Comparison of ENCODE assay signal across 1 mouse cellular context in the genomic region with DNA sequence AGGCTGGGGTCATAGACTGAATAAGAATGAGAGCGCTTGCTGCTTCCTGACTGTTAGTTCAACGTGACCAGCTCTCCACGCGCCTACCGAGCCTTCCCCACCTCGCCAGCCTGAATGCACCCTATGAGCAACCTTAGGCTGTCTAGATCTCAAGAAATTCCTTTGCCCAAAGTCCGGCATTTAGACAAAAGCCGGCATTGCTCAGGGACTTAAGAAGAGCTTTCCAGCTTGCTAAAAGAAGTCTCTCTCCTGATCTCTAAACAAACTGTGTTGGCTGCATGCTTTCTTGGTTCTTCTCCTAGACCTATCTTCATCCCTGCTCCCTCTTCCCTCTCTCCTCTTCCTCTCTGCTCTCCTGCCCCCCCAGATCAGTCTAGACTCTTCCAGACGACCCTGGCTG.
TF ChIP-seq lines count a peak whose summit lies in the region.

No protein-coding gene starts in this region.

TF ChIP-seq in ES-E14, 5 proteins besides CTCF, POLR2A, EP300 and RAD21:
- no peak for TF ChIP-seq ZC3H11A (IDR thresholded peaks at IDR 0.05; ENCODE audit: borderline replicate concordance, low read depth, low read length)
- TF ChIP-seq HCFC1 (IDR thresholded peaks at IDR 0.05; ENCODE audit: borderline replicate concordance, insufficient read depth, low read length) = no peak
- TF ChIP-seq MAFK (IDR thresholded peaks at IDR 0.05; ENCODE audit: insufficient read depth, low read depth, low read length) = no peak
- no peak for TF ChIP-seq ZNF384 (IDR thresholded peaks at IDR 0.05; ENCODE audit: low read depth, low read length)
- TF ChIP-seq CHD2 (IDR thresholded peaks at IDR 0.05; ENCODE audit: low read depth, low read length) = no peak
